Mouse (Mus musculus) mouse trophoblast stem cell (cell line): ENCODE measurements around the gene Oaf.

Experiments used
- in situ Hi-C, 2 experiments: fragments of 300-500 bp; cut with MseI, MboI; formaldehyde crosslinking; loops; 2 replicates in 1 of 2; 3 replicates in 1 of 2; pipeline ENCODE4 v1.15.1; 2025

The Oaf gene

DNA sequence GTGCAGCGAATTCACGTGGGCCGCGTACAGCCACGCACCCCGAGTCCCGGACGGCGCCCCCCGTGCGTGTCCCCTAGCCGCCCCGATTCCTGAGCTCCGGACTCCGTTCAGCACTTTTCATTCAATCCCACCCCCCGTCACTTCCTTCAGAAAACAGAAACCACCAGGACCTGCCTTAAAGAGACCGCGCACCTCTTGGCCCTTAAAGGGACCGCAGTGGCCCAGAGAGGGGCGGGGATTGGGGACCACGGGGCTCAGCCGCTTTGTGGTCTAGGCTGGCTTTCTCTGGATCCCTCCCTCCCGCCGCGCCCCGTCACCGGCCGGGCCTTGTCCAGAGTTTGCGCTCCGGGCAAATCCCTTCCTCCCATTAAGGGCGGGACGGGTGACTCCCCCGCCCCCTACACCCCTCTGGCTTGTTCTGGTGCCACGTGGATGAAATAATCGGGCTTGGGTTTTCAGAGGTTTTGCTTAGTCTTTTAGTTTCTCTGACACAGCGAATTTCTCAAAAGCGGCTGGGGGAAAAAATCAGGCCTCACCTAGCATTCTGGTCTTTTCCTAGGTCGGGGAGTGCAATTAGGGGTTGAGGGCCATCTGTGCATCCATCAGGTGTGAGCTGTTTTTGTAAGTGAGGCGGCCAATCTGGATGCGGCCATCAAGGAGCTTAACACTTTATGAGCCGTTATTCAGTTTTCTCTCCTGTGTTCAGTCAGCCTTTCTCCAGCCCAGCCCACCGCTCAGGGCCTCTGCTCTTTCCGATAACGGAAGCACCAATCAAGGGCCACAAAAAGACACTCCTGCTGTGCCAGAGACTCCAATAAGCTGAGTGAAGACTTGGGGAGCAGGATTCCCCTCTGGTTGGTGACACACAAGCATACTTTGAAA is at the start of gene Oaf:
Gene Oaf (minus strand): TSS at position 200 of the 882 bp plus-strand sequence.
- in situ Hi-C loops = no loop called here

DNA sequence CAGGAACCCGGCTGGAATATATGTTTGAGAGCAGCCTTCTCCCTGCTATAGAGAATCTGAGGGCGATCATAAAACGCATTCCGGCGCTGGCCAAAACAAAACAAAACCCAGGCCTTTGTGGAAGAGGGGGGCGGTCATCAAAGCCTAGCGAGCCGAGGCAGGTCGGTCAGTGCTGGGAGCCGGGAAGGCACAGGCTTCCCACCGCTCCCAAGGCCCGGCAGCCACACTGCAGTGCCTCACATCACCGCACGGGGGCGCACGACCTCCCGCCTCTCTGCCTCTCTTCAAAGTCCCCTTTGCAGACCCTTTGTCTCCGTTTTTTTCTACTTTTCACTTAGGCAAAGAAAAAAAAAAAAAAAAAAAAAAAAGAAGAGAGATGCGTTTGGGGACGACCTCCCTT is 47.2 kb upstream of the Oaf start:
- in situ Hi-C loops = loop anchor here (10.0 kb wide), 2 partner anchors 62 to 142 kb away; no protein-coding TSS in a partner anchor

DNA sequence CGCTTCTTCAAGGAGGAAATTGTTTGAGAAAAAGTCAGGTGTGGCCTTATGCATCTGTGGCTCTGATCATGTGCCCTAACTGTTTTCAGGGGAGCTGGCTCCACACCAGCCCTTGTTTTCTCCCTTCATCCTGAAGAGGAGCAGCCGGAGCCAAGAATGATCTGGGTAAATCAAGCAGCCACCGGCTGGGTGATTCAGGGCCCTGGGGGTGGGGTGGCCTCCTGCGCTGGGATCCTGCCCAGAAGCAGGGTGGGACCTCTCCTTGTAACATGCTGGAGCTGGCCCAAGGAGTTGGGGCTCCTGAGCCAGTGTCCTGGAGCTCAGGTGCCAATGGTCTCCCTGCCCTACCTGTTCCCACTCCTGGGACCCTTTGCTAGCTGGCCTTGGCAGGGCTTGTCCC is 45.6 kb upstream of the Oaf start:
- in situ Hi-C loops = loop anchor here (10.0 kb wide), 2 partner anchors 60 to 140 kb away; no protein-coding TSS in a partner anchor

DNA sequence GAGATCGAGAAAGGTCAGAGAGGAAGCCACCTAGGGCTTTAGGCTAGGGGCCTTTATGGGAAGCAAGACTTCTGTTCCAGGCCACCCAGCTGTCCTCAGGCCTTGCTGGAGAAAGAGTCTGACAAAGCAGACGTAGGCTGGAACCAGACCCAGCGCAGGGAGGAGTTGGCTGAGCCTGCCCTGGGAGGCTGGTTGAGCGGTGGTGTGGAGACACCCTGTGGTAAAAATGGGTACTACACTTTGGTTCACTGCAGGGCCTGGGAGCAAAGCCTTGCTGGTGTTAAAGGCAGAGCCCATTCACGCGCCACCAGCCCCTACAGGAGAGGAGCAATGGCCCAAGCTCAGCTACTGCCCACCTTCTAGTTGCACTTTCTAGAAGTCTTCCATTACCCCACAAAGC is 44.6 kb upstream of the Oaf start:
- in situ Hi-C loops = loop anchor here (10.0 kb wide), 2 partner anchors 59 to 139 kb away; no protein-coding TSS in a partner anchor

DNA sequence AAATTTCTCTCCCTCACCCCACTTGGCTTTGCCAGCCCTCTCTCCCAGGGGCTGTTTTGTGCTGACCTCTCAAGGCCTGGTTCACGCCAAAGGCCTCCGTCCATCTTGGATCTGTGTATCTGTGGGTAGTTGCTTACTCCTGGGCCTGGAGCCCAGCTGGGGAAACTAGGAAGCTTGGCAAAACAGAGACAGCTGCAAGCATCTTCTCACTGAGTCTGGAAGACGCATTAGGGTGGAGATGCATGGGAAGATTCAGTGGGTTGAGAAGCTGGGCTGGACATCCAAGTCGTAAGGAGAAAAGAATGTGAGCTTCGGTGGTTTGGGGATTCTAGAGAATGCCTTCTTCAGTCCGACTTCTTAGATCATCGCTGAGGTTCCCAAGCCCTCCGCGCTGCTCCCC is 34.0 kb upstream of the Oaf start:
- in situ Hi-C loops = no loop called here

DNA sequence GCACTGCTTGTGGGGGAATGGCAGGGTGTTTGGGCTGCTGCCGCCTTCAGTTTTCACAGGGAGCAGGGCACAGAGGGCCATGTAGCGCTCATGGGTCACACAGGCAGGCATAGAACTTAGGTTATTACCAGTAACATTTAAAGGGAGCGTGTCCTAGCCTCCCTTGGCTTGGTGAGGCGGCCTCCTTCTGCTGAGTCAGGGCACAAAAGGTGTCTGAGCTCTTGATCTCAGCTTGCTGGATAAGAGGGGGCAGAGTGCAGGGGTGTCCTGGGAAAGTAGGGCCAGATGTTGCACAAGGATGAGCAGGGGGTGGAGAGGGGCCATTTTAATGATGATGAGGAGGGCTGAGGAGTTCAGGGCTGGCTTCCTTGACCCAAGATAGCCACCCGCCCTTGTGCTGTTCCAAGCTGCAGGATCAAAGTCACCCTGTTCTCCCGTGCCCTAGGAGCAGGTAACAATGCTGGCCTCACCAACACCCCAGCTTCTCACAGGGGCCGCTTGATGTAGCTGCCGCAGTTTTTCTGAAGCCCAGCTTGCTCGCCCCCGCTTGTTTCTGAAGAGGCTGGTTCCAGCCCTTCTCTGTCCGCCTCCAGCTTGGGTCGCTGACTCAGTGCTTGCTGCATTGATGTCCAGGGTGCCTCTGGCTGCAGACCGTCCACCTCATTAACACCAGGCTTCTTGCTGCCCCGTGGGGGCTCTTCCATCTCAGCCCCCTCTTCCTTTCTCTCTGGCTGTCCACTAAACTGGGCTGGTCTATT is 32.2 kb upstream of the Oaf start:
- in situ Hi-C loops = no loop called here

DNA sequence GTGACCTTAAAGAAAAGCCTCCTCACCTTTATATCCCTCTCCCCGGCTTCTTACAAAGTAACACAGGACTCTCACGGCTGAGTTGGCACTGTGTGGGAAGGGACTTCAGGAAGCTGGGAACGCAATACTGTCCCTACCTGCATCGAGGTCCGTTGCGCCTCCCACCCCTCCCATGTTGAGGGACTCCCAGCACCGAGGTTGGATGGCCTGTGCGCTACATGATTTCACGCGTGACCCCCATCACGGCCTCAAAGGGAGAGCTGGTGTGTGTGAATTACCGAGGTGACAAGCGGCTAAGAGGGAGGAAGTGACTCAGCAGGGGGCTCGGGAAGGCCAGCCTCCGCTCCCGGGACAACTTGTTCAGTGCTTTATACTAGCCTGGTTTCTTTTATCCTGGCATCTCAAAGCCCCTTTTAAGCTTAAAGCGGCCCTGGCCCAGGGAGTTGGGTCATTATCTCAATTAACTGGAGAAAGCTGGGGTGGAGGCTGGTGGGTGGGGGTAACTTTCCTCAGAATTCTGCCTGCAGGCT is 31.1 kb upstream of the Oaf start:
- in situ Hi-C loops = no loop called here

DNA sequence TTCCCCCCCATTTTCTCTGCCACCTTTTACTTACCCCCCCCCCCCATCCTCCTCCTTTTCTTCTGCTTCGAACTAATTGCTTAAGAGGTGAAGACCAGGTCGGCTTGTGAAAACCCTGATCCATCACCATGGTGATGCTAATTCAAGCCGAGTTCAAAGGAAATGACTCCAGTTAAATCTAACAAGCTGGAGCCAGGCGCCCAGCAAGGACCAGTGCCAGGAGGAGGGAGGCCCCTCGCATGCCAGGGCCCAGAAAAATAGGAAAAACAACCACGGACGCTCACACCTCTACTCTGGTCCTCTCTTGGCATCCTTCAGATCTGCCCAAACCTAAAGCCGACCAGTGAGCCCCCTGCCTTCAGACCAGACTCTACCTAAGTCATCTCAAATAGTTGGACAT is 29.5 kb upstream of the Oaf start:
- in situ Hi-C loops = no loop called here

DNA sequence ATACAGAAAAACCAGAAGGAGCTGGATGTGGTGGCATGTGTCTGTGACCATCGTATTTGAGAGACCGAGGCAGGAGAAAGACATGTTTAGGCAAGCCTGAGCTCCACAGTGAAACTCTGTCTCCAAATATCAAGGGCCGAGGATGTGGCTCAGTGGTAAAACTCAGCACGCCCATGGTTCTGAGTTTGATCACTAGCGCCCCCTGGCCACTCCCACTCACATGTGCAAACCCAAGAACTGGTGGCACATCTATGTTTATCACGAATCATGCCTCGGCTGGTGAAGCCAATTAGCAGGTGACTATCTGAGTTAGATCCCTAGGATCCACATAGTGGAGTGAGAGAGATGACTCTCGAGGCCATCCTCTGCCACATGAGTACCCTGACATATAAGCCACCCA is 27.6 kb upstream of the Oaf start:
- in situ Hi-C loops = no loop called here

DNA sequence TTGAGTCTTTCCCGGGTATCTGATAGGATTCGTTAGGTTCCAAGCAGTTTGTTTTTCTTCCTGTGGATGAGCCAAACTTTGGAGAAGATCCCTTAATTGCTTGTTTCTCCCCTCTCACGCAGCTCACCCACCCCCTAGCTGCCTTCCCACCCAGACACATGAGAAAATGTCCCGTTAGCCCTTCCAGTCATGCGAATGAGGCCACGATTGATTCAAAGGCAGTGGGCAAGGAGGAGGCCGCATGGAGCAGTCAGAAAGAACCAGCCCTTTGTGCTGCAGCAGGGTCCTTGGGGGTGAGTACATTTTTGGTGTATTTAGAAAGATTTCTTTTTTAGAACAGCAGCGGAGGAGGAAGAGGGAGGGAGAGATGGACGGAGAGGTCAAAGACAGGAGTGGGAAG is 25.5 kb upstream of the Oaf start:
- in situ Hi-C loops = no loop called here

DNA sequence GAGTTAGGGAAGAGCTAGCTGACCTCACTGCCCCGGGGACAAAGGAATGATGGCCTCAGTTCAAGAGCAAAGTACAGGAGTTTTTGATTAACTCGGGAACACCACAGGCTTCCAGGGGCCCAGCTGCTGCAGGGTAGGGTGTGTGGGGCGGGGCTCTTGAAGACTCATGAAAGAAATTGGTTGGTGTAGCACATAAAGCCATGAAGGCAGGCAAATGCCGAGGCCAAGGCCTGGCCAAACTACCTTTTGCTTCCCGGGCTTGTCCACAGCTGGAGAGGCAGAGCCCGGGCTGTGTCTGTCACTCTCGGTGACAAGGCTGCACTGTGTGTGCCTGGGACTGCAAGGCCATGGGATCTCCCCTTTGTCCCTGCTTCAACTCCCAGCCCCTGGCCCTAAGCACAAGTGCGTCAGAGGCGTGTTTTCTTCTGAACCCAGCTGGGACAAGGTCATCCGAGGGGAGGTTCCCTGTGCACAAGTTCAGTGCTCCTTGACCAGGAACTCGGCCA is 24.3 kb upstream of the Oaf start:
- in situ Hi-C loops = no loop called here

DNA sequence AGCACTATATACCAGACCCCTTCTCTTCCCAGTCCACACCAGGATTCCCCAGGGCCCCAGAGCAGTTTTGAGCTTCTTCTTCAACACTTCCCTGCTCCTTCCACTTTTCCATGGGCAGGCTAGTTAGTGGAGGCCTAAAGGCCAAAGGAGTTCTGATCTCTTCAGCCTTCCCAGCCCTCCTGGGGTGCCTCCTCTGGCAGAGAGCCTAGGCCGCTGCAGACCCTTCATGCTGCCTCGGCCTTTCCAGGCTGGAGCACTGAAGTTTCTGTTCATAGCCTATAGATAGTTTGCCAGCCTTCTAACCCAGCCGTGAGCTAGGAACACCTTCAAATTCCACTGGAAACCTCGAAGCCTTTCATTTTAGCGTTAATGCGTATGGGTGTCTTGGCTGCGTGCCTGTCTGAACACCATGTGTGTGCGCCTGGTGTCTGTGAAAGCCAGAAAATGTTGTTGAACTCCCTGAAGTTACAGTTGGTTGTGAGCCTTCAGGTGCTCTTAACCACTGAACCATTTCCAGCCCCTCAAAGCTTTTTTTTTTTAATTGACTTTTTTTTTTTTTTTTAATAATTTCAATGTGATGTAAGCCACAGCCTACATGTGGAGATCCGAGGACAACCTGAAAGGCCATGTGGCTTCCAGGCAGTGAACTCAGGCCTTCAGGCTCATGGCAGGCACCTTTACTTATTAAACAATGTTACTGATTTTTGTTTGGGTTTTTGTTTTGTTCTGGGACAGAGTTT is 23.3 kb upstream of the Oaf start:
- in situ Hi-C loops = no loop called here

DNA sequence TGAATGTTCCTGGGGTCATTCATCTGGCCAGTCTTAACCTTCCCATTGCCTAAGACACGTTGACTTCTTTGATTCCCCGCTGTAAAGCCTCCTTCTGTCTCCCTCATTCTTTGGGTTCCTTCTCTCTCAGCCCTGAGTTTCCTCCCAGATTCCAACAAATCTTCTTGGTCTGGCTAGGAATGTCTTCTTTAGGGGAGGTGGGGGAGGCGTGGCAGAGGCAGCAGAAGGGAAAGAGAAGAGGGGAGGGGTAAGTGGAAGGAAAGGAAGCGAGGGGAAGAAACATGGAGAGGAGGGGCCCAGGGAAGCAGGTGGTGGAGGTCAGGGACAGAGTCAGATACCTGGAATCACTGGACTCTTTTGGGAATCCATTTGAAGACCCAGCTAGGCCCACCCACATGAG is 22.7 kb upstream of the Oaf start:
- in situ Hi-C loops = no loop called here

DNA sequence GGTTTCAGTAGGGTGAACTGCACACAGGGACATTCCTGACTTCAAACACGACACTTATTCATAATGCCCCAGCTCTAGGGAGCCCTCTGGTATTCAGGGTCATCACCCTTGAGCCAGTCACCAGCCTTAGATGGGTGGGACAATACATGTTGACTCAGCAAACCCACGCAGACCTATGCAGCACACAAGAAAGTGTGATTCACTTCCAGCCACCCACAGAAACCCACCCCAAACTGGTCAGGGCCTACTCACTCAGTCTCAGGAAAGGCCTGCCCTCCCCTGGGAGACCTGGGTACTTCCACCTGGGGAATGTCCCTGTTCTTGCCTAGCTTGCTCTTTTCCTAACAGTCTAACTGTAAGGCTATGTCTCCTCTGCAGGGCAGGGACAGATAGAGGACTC is 22.2 kb upstream of the Oaf start:
- in situ Hi-C loops = no loop called here

DNA sequence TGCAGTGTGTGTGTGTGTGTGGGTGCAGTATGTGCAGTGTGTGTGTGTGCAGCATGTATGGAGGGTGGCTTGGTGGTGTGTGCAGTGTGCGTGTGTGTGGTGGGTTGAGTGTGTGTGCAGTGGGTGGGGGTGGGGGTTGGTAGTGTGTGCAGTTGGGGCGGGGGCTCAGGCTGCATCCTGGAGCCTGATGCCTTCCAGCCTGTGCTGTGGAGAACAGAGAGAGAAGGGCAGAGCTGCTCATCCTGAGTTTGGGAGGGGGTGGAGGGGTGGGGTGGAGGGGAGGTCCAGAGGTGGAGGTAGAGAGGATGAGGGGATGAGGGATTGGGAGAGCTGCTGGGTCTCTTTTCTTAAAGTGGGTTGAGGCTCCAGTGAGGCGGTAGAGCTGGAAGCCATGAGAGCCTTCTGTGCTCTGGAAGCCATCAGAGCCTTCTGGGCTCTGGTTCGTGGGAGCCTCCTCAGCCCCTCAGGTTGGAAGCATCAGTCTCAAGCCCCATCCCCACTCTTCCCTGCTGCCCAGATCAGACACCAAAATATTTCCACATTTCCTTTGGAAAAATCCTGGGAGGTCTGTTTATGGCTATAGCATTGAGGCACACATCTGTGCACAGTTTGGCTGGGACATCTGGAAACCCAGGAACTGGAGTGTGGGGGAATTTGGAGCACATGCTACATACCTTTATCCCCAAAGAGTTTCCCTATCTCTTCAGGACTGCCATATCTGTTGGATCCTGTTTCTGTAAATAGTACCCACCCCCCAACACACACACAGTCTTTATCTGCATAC is 21.6 kb upstream of the Oaf start:
- in situ Hi-C loops = no loop called here

DNA sequence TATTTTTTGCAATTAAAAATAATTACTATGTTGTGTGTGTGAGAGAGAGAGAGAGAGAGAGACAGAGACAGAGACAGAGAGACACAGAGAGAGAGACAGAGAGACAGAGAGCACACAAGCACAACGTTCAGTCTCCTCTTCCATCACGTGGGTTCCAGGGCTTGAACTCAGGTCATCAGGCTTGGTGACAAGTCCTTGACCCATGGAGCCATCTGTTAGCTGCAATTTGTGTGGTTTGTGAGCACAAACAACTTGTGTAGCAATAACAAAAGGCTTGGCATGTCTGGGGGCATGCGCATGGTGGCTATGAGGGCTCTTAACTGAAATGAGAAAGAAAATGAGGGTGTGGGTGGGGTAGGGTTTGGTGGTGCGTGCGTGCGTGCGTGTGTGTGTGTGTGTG is 20.9 kb upstream of the Oaf start:
- in situ Hi-C loops = no loop called here

DNA sequence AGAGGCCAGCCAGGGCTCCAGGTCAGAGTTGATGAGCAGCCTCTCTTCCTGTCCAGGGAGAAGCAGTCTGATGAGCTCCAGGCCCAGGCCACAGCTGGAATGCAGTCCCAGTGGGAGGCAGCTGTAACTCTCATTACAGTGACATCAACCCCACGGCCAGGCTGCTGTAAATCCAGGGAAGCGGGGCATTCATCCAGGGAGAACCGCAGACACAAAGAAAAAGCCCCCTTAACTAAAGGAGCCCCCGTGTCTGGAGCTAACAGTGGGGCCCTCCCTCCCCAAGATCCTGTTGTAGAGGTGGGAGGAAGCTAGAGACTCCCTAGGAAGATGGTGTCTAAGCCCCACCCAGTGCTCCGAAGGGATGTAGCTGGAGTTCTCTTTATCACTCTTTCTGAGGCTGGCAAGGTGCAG is 13.6 kb upstream of the Oaf start:
- in situ Hi-C loops = no loop called here

DNA sequence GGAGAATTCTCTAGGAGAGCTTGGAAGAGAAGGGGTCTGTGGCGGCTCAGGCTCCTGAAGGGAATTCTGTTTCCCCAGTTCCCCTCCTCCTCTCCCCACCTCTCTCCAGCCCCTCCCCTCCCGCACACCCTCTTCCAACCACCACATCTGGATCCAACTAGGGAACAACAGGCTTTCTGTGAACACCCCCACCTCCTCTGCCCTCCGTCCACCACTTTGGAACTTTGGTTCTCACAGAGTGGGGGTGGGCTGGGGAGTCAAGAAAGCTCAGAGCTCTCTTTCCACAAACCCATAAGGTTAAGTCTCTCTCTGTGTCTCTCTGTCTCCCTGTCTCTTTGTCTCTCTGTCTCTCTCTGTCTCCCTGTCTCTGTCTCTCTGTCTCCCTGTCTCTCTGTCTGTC is 13.1 kb upstream of the Oaf start:
- in situ Hi-C loops = no loop called here

DNA sequence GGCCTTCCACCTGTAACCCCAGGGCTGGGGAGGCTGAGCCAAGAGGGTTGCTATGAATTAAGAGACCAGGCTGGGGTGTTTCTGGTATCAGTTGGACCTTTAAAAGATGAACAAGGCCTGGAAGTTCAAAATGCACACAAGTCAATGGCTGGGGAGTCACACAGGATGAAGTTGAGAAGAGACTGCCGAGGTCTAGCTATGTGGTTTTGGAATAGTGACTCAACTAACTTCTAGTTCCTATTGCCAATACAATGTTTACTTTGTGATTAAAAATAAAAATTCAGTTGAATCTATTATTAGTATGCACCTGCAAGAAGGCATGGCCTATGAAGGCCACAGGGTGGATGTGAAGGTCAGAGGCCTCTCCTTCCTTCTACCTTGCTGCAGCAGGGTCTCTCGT is 12.1 kb upstream of the Oaf start:
- in situ Hi-C loops = no loop called here

DNA sequence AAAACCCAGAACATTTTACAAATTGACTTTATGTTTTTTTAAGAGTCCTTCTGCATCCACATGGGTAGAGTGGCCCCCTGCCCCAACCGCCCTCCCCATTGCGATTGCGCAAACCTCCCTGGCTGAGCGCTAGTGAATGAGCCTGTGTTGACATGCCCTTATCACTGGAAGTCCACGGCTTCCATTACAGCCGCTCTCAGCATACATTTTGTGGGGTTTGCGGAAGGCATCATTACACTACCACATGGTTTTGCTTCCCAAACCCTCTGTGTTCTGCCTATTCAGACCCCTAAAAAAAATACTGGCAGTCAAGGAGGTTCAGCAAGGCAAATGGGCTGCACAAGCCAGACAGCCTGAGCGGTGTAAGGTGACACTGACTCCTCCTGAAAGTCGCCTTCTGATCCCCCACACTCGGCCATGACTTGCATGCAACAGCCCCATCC is 7.0 kb upstream of the Oaf start:
- in situ Hi-C loops = no loop called here
